Mouse (Mus musculus): Measurements from ENCODE around the gene Gpd1.
A peak's percentile ranks its signal among the peaks of the same experiment; 100 is the strongest.

Gpd1 gene

DNA sequence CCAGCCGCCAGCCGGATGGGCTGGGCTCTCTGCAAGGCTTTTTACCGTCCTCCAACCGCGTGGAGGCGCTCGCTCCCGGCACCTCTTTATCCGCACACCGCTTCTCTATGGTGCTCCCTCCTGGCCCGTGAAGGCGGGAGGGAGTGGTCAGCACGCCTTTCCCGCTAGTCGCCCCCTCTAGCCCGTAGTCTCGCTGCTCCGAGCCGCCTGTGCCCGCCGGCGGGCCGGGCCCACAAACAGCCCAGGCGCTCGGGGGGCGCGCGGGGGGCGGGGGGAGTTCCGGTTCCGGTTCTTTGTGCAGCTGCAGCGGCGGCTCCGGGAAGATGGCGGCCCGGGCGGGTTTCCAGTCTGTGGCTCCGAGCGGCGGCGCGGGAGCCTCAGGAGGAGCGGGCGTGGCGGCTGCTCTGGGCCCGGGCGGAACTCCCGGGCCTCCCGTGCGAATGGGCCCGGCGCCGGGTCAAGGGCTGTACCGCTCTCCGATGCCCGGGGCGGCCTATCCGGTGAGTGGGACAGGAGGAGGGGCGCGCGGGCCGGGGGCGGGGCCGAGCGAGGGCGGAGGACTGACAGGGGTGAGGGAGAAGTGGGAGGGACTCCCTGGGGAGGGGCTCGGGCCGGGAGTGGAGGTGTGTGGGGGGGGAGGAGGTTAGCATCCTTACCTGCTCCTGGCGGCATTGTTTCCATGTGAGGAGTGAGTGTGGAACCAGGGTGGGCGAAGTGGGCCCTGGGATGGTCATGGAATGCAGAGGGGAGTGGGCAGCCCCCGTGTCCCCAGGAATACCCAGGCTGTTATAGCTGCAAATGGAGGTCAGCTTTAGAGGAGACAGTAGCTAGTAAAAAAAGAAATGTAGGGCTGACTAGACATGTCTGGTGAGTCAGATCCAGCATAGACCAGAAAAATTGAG lies 15.1 kb upstream of the Gpd1 start, which contains the start of gene Smarcd1:
TSS of gene Smarcd1 (plus strand) at position 131 of the 902 bp plus-strand sequence.
- DNase-seq: peak; percentile 93 to 95

DNA sequence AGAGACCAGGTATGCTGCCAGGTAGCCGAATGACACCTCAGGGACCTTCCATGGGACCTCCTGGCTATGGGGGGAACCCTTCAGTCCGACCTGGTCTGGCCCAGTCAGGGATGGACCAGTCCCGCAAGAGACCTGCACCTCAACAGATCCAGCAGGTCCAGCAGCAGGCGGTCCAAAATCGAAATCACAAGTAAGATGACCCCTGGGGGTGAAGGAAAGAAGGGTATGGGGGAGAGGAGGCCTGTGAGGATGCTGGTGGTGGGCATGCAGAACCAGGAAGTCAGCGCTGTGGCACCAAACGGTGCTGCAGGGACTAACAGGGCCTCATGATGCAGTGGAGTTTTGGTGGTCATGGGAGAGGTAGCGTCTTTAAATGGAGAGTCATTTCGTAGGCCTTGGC lies 14.2 kb upstream of the Gpd1 start:
- DNase-seq: peak in 1 of 2 experiments; percentile 16

DNA sequence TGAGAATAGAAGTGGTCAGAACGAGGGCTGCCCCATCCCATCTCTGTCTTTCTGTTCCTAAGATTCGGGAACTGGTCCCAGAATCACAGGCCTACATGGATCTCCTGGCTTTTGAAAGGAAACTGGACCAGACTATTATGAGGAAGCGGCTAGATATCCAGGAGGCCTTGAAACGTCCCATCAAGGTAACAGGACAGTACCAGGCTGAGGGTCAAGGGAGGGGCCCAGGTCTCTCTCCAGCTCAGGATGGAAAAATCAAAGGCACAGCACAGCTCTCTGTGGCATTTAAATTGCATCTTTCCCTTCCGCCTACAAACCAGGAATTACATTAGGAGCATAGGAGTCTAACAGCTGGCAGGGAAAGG lies 13.7 kb upstream of the Gpd1 start:
- no peak for DNase-seq

DNA sequence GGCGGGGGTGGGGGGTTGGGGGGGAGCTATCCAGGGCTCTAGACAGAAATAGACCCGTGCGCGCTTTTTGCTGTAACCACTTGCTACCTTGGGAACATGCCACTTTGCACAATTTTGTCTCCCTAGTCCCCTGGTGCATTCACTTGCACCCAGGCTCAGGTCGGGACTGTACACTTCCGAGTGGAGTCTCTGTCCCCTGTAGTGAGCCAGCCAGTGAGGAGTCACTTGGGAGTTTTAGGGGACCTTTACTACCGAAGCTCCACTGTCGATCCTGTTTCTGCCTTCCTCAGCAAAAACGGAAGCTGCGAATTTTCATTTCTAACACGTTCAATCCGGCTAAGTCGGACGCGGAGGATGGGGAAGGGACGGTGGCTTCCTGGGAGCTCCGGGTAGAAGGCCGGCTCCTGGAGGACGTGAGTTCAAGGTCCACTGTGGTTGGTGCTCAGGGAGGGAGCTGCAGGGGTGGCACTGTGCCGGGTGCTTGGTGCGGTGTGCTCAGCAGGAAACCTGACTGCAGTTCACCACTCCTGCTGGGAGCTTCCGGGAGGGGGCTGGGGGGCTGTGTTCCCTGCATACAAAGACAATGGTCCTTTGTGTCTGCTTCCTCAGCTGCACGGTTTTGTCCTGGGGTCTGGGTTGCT lies 13.2 kb upstream of the Gpd1 start:
- no peak for DNase-seq

DNA sequence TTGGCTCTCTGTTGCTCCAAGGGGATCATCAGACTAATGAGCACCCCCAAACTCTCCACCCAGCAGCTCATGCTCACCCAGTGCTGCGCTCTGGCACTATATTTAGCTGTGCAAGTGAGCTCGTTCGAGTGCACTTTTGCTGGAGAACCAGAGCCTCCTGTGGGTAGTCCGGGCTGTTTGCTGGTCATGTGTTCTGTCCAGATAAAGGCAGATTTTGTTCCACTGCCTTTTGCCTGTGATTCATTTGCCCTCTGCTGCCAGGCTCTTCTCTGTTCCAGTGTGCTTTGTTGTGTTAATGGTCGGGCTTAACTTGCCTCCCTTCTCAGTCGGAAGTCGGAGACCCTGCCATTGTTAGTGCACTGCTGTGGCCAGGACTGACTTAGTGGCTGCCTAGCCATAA lies 12.4 kb upstream of the Gpd1 start:
- no peak for DNase-seq

DNA sequence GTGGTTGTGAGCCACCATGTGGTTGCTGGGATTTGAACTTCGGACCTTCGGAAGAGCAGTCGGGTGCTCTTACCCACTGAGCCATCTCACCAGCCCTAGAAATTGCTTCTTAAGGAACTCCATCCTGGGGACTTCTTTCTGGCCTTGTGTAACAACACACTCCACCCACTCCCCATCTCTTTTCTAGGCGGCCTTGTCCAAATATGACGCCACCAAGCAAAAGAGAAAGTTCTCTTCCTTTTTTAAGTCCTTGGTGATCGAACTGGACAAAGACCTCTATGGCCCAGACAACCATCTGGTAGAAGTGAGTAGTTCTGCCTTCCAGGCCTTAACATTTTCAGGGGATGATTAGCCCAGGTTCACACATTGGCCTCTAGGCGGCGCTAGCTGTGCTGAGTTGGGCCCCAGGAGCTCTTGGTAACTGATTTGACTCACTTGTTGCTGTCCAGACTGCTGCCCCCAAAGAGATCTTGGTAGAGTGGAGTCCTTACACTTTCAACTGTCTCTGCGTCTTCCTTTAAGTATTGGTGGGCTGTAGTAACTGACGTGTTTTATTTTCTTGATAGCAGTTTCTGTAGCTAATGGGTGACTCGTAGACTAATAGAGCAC lies 11.8 kb upstream of the Gpd1 start, which contains the start of gene Gm17349:
TSS of gene Gm17349 (minus strand) at position 51 of the 609 bp plus-strand sequence.
- peak; percentile 33 to 38 for DNase-seq

DNA sequence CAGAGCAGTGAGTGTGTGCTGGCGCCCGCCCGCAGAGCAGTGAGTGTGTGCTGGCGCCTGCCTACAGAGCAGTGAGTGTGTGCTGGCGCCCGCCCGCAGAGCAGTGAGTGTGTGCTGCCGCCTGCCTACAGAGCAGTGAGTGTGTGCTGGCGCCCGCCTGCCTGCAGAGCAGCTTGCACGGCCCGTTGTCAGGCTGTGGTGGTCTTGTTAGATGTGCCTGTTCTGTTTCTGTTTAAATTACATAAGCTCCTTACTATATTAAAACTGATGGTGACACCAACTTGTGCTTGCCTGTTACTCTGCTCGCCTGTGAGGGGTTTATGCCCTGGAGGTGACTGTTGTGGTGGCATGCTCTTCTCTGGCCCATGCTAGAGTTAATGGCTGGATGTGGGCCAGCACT lies 9.1 kb upstream of the Gpd1 start:
- DNase-seq: no peak

DNA sequence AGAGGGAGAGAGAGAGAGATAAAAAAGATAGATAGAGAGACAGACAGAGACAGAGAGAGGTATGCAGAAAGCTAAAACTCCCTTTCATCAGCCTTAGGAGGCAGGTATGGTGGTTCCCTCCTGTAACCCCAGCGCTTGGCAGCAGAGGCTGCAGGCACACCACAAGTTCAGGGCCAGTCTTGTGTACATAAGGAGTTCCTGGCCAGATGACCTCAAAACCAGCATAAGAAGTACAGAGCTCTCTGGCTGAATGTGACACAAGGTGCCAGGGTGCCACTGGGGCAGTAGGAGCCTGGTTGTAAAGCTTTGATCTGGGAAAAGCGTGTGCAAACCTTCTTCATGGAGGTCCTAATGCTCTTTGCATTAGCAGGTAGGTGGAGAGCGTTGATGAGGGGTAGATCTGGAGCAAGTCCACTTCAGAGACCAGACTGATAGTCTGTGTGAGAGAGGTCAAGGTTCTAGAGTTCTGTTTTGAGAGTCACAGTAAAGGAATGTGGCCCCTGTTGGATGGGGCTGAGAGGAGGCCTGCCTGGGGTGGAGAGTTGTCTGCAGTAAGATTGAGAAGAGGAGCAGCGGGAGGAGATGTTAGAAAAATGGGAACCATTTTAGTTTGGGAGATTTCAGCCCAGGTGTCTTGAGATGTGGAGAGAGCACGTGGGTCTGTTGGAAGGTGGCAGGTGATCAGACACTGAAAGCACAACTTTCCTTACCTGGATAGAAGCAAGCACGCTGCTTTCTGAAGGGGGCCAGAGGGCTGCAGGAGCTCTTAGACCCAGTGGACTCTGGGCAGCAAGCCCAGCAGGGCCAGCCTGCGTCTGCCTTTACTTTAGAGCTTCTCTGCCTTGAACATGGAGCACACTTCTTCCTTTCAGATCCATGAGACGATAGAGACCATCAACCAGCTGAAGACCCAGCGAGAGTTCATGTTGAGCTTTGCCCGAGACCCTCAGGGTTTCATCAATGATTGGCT lies 6.8 kb upstream of the Gpd1 start:
- DNase-seq: no peak

DNA sequence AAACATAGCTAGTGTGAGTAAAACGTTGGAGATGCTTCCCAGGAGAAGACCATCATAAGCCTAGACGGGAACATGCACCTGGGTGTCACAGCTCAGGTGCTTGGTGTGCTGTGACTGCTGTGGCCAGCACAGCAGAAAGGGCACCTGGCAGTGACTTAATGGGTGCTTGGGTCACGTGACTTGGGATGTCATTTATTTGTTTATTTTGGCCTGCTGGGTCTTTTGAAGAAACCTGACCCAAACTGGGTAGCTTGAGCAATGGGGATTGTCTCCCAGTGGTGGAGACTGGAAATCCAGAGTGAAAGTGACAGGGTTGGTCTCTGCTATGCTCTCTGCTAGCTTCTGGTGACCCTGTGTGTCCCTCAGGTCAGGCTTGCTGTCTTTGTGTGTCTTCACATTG lies 5.8 kb upstream of the Gpd1 start:
- DNase-seq: no peak

DNA sequence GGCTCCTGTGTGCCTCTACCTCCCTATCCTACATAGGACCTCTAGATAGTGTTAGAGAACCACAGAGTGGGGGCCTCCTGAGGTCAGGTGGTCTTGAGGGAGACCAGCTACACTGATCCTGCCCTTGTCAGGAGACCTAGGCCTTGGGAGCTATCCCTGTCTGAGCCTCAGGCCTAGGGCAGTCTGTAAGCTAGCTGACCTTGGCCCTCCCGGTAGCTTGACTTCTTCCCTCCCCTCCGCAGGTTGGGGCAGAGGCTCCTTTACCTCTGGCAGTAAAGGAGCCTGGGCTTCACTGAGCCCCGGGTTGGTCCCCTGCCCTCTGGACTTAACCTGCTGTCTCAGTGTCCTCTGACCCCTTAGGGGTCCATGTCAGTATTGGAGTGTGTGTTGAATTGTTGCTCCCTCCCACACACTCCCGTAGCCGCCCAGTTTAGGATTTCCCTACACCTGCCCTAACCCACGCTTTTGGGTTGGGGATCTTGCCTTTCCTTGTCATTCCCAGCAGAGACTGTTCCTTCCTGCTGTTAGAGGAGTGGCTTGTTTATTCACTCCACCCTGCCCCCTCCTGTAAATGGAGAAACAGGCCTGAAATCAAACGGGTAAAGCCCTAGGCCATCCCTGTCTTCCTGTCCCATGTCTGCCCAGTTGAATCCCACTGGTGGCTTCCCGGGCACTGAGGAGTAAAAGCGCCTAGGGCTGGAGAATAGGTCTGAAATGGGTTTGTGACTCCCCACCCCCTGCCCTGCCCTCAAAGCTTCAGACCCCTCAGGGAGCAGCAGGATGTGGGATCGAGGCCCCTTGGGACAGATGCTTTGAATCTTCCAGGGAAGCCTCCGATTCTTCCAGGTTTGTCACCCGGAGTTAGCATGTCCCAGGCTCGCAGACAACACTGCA lies 4.4 kb upstream of the Gpd1 start:
- no peak for DNase-seq

DNA sequence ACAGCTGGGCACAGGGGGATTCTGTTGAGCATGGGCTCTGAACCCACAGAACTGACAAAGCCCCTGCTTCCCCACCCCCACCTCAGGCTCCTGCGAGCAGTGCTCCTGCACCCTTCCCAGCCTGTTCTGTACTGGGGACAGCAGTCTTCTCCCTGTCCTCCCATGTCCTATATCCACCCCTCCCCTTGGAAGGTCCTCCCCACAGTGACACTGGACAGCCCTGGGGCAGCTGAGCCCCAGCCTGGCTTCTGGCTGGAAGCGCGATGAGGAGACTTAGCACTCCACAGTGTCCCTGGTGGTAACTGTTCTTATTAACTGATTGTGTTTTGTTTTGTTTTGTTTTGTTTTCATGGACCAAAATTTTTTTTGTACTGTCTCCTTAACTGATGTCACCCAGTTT lies 3.7 kb upstream of the Gpd1 start:
- no peak for DNase-seq

DNA sequence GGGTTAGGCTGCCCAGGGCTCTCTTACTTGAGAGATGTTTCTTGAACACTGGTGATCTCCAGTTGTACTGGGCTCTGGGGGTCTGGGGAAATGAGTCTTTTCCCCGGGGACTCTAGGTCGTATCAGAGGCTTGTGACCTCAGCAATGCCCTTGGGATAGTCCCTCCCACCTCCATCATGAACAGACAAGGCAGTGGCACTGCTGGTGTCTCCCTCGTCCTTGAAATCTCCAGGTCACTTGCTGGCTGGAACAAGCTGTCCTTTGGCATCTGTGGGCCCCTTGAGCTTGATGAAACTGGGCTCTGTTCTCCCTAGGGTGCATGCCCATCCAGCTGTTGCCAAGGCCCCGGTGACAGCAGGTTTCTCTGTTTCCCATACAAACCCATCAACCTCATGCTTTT lies 3.1 kb upstream of the Gpd1 start:
- no peak for DNase-seq

DNA sequence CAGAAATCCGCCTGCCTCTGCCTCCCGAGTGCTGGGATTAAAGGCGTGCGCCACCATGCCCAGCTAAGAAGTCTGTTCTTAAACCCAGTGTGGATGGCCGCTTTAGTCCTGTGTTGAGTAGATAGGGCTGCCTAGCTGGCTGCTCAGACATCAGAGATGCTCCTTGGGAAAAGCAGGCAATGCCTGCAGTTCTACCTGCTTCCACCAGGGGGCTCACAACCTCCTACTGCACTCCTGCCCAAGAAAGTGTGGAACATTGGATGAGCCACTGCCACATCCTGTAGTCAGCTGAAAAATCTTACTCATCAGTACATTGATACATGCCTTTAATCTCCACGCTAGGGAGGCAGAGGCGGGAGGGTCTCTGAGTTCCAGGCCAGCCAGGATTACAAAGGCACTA lies 2.5 kb upstream of the Gpd1 start:
- DNase-seq: peak; percentile 62 to 69

DNA sequence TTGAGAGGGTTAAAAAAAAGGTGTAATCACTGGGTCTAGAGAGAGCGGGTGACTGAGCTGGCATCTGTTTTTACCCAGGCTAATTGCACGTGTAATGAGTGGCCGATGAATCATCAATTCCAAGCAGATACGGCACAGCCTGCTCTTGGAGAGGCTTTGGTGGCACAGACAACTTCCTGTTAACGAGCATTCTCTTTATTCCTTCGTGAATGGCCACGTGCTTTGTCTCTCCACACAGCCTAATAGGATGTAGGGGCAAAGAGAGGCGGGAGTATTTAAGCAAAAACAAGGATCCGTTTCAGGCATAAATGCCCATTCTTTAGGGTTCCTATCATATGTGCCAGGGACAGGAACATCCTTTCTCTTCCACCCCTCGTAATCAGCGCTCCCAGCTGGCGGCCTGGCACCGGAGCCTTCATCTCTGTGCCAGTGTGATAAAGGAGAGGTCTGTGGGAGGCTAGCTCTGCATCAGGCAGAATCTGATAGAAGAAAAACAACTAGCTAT lies 1.9 kb upstream of the Gpd1 start:
- no peak for DNase-seq

DNA sequence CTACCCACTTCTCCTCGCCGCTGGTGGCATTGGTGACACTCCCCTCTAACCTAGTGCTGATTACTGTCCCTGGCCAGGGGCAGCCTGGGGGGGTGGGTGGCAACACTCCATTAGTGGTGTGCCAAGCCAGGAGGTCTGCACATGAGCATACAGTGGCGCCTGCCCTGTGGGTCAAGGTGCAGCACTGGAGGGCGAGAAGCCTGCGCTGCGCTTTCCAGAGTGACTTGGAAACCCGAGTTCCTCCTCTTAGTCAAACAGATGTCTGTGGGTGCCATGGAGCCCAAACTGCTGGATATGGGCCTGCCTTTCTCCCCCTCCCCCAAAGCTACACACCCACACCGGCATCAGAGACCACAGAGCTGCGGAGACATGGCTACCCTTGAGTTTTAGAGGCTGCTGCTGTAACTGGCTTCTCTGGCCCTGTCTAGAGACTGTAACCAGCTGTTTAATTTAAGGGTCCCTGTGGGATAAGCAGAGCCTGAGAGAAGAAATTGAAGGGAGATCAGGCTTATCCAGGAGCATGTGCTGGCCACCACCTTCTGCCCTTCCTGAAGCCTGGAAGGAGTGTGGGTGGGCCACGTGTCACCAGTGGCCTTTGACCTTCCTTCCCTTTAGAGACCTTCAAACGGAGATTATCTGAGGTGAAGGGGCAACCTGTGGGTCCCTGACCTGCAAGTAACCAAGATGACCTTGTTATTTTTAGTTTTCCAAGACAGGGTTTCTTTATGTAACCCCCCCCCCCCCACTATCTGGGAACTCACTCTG lies 1.2 kb upstream of the Gpd1 start:
- DNase-seq: no peak

DNA sequence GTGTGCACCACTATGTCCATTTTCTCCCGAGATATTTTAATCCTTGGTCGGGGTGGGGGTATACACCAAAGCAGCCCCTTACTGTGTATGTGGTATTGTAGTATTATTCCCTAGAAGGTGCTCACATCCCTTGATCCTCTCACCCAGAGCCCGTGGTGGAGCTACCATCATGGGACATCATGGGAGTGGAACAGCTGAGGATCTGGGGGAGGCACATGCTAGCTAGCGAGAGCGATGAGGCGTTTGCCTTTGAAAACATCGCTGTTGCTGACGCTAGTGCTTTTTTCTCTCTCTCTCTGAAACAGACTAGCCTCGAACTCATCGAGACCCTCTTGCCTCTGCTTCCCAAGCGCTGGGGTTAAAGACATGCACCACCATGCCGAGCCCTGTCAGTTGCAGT lies 501 bp upstream of the Gpd1 start:
- no peak for DNase-seq

DNA sequence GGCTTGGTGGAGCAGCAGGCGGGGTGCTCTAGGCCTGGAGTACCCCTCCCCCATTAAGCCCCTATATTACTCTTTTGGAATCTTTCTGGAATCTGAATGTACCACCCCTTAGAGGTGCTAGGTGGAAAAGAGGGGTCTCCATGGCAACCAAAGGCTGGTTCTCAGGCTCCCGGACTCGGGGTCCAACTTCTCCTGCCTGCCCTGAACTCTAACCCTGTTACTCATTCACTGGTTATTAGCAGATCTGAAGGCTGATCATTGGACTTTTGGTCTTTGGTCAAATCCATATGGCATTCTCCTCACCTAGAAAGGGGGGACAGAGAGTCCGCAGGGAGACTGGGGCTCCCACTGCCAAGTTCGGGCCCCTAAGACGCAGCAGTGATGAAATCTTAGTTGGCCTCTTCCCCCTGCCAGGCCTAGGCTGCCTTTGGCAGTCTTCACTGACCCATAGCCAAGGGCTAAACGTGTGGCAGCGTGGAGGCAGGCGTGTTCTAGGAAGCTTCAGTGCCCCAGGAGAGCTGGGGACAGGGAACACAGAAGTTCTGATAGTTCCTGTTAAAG lies 1.2 kb downstream of the Gpd1 start:
- no peak for DNase-seq

DNA sequence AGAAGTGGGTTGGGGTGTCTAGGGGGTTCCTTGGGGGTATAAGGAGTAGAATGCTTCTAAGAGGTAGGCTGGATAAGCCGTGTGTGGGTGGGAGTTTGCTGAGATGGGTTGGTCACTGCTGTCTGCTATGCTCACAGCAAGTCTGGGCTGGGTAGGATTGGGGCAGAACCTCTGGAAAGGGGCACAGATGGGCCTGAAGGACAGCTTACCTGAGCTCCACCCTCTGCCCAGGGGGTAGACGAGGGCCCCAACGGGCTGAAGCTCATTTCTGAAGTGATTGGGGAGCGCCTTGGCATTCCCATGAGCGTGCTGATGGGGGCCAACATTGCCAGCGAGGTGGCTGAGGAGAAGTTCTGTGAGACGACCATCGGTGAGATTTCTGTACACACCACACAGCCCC lies 2.5 kb downstream of the Gpd1 start:
- DNase-seq: no peak

DNA sequence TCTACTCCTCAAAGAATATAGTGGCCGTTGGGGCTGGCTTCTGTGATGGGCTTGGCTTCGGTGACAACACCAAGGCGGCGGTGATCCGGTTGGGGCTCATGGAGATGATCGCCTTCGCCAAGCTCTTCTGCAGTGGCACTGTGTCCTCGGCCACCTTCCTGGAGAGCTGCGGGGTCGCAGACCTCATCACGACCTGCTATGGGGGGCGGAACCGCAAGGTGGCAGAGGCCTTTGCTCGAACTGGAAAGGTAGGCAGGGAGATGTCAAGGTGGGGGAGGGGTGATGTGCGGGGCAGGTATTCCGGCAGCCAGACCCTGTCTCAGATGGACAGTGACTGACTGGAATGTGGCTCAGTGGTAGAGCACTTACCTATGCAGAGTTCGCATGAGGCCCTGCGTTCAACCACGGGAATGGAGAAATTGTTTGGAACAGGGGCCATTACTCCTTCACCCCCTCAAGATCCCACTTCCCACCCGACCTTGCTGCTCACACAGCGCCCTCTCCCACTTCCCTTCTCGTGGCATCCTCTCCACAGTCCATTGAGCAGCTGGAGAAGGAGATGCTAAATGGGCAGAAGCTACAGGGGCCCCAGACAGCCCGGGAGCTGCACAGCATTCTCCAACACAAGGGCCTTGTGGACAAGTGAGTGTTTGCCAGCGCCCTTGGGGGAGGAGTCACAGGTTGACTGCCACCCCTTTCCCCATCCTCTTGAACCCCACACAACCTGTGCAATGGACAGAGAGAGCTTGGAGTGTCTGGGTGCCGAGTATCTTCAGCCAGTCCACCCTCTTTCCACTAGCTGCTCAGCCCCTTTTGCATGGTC lies 4.8 kb downstream of the Gpd1 start:
- DNase-seq: no peak
